Mouse (Mus musculus) heart, embryonic 11.5 days (tissue): ENCODE results near the gene Skap1. TPM values are rescaled to one million over a fixed set of nuclear protein-coding genes. Genes with fewer than 3 reads are reported as not detected.

Experiments
- ATAC-seq: fragments of 200-750 bp; cut with Nextera tagmentation; replicated peaks from 2 replicates; pipeline ENCODE4 v1.8.0; 2017; ENCODE audit warnings: moderate library complexity; ENCODE audit not compliant: insufficient number of reproducible peaks, low FRiP score, low TSS enrichment
- H3K27ac ChIP-seq: fragments of 300-500 bp; sonication (generic); 2 replicates; pipeline ENCODE4 v1.5.1; 2014; ENCODE audit warnings: mild to moderate bottlenecking, low read depth, low read length
- H3K27me3 ChIP-seq: fragments of 300-500 bp; sonication (generic); 2 replicates; pipeline ENCODE4 v1.6.1; 2014; ENCODE audit warnings: mild to moderate bottlenecking, low read length, mixed read lengths; ENCODE audit not compliant: control insufficient read depth, insufficient read depth
- H3K36me3 ChIP-seq: fragments of 300-500 bp; sonication (generic); 2 replicates; pipeline ENCODE4 v1.6.1; 2014; ENCODE audit warnings: mild to moderate bottlenecking, low read length, moderate library complexity, mixed read lengths; ENCODE audit not compliant: control insufficient read depth, insufficient read depth
- H3K4me1 ChIP-seq: fragments of 300-500 bp; sonication (generic); 2 replicates; pipeline ENCODE4 v1.6.1; 2014; ENCODE audit warnings: low read length; ENCODE audit not compliant: control insufficient read depth, insufficient read depth
- H3K4me2 ChIP-seq: fragments of 300-500 bp; sonication (generic); 2 replicates; pipeline ENCODE4 v1.6.1; 2014; ENCODE audit warnings: mild to moderate bottlenecking, moderate library complexity
- H3K4me3 ChIP-seq: fragments of 300-500 bp; sonication (generic); 2 replicates; pipeline ENCODE4 v1.5.1; 2014; ENCODE audit warnings: low read depth, low read length
- H3K9ac ChIP-seq: fragments of 300-500 bp; sonication (generic); 2 replicates; pipeline ENCODE4 v1.6.1; 2014; ENCODE audit warnings: mild to moderate bottlenecking, low read depth, low read length, moderate library complexity
- H3K9me3 ChIP-seq: fragments of 300-500 bp; sonication (generic); replicated peaks from 2 replicates; pipeline ENCODE4 v1.6.1; 2016; ENCODE audit warnings: low read length; ENCODE audit not compliant: control insufficient read depth
- WGBS: fragments of 180-500 bp; shearing (Covaris S2); extraction: QIAGEN DNeasy Blood & Tissue Kit; methylation state at CpG from one replicate; pipeline ENCODE4 v1.1.7; 2014; ENCODE audit not compliant: insufficient replicate concordance; 5-methylcytosine and 5-hydroxymethylcytosine counted together
- polyA plus RNA-seq: library from polyadenylated mRNA; unstranded; fragments of >200 nt; fragmentation: Nextera tagmentation; extraction: Ambion mirVana; gene quantifications from 2 replicates; pipeline ENCODE4 v1.2.1, GENCODE M21; 2014

Skap1 gene
- polyA plus RNA-seq, 1 experiment from 2014 or later: 0.46 TPM

GRCm38 (mm10) chr11:96515164-96515563, 50.8 kb downstream of the Skap1 start:
- no peak overlapping the region for H3K27ac ChIP-seq
- no peak overlapping the region for H3K4me3 ChIP-seq
- WGBS: 84% methylated on average over 3 of the region's 3 CpGs
- ATAC-seq: no peak
- peaks cover 6% of the 10 kb centered on the region; the same call in 1 of the 2 replicates for H3K27me3 ChIP-seq
- H3K4me2 ChIP-seq: no peak overlapping the region
- H3K36me3 ChIP-seq: no peaks in the 10 kb centered on the region
- H3K4me1 ChIP-seq: no peaks in the 10 kb centered on the region
- no peaks in the 10 kb centered on the region for H3K9me3 ChIP-seq
- H3K9ac ChIP-seq: no peak overlapping the region

- H3K4me2 ChIP-seq: no peak overlapping the region
- 77% methylated on average over 6 of the region's 6 CpGs for WGBS
- H3K9ac ChIP-seq: no peak overlapping the region
- H3K36me3 ChIP-seq: no peaks in the 10 kb centered on the region
- H3K27ac ChIP-seq: no peak overlapping the region
- H3K27me3 ChIP-seq: peaks cover 3% of the 10 kb centered on the region; the same call in 1 of the 2 replicates
- ATAC-seq: no peak
- H3K4me3 ChIP-seq: no peak overlapping the region
- H3K9me3 ChIP-seq: no peaks in the 10 kb centered on the region
- H3K4me1 ChIP-seq: no peaks in the 10 kb centered on the region
These were observed 60.1 kb downstream of the Skap1 start for GRCm38 (mm10) chr11:96524541-96524940.

GRCm38 (mm10) chr11:96526137-96526621, 61.8 kb downstream of the Skap1 start:
- no peak overlapping the region for H3K27ac ChIP-seq
- H3K9ac ChIP-seq: no peak overlapping the region
- WGBS: 88% methylated on average over 16 of the region's 16 CpGs
- no peaks in the 10 kb centered on the region for H3K9me3 ChIP-seq
- no peak for ATAC-seq
- no peaks in the 10 kb centered on the region for H3K36me3 ChIP-seq
- no peak overlapping the region for H3K4me3 ChIP-seq
- peaks cover 3% of the 10 kb centered on the region; the same call in 1 of the 2 replicates for H3K27me3 ChIP-seq
- H3K4me2 ChIP-seq: no peak overlapping the region
- H3K4me1 ChIP-seq: no peaks in the 10 kb centered on the region

GRCm38 (mm10) chr11:96531757-96532433, 67.5 kb downstream of the Skap1 start:
- Histone ChIP-seq H3K27me3 (peaks cover 11% of the 10 kb centered on the region), H3K4me3 (no peak overlapping the region), H3K9me3 (no peaks in the 10 kb centered on the region), H3K4me1 (no peaks in the 10 kb centered on the region), H3K4me2 (no peak overlapping the region), H3K9ac (no peak overlapping the region), H3K27ac (no peak overlapping the region), H3K36me3 (no peaks in the 10 kb centered on the region)
- no peak for ATAC-seq
- WGBS: 62% methylated on average over 13 of the region's 13 CpGs

DNA sequence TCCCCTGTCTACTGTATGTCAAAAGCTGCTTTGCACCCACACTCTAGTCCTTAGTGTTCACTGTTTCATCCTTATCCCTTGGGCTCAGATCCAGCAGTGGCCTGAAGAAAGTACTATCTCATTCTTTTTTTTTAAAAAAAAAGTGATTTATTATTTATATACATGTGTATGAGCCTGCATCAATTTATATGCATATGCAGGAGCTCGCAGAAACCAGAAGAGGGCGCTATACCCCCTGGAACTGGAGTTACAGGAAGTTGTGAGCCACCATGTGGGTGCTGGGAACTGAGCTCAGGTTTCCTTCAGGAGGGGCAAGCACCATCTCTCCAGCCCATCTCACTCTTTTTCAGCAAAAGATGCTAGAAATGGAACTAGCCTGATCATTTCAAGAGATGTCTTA, 70.1 kb downstream of the Skap1 start:
- Histone ChIP-seq H3K27ac (no peak overlapping the region), H3K4me1 (no peaks in the 10 kb centered on the region), H3K36me3 (no peaks in the 10 kb centered on the region), H3K9ac (no peak overlapping the region), H3K27me3 (peaks cover 22% of the 10 kb centered on the region), H3K9me3 (no peaks in the 10 kb centered on the region), H3K4me3 (no peak overlapping the region), H3K4me2 (no peak overlapping the region)
- no peak for ATAC-seq
- WGBS: 67% methylated on average over 2 of the region's 2 CpGs

GRCm38 (mm10) chr11:96536146-96536545, 71.8 kb downstream of the Skap1 start:
- H3K36me3 ChIP-seq: no peaks in the 10 kb centered on the region
- 21% methylated on average over 5 of the region's 5 CpGs for WGBS
- no peaks in the 10 kb centered on the region for H3K9me3 ChIP-seq
- no peaks in the 10 kb centered on the region for H3K4me1 ChIP-seq
- H3K4me3 ChIP-seq: no peak overlapping the region
- ATAC-seq: no peak
- H3K27ac ChIP-seq: no peak overlapping the region
- no peak overlapping the region for H3K4me2 ChIP-seq
- H3K27me3 ChIP-seq: peaks cover 24% of the 10 kb centered on the region
- H3K9ac ChIP-seq: no peak overlapping the region

DNA sequence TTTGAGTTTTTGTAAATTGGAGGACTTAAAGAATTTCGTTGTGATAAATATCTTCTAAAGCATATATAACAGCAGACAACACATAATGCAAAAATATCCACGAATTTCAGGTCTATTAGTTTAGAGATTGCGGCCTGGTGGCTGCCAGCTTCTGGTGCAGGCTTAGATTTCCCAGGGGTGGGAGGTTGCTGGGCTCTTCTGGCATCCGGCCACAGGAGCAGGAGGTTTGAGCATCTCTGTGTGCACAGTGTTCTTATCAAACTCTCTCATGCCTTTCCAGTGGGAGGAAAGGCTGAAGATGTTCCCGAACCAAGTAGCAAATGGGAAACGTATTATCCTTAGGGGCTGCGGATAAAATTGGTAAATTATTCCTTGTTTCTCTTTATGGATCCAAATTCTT, 77.6 kb downstream of the Skap1 start:
- Histone ChIP-seq H3K27me3 (peaks cover 29% of the 10 kb centered on the region), H3K36me3 (no peaks in the 10 kb centered on the region), H3K4me3 (no peak overlapping the region), H3K9ac (no peak overlapping the region), H3K4me1 (no peaks in the 10 kb centered on the region), H3K4me2 (no peak overlapping the region), H3K9me3 (no peaks in the 10 kb centered on the region), H3K27ac (no peak overlapping the region)
- 62% methylated on average over 7 of the region's 7 CpGs for WGBS
- ATAC-seq: no peak

GRCm38 (mm10) chr11:96542561-96542960, 78.2 kb downstream of the Skap1 start:
- H3K9ac ChIP-seq: no peak overlapping the region
- no peak overlapping the region for H3K27ac ChIP-seq
- peaks cover 25% of the 10 kb centered on the region for H3K27me3 ChIP-seq
- ATAC-seq: no peak
- no peaks in the 10 kb centered on the region for H3K4me1 ChIP-seq
- 81% methylated on average over 7 of the region's 7 CpGs for WGBS
- H3K4me3 ChIP-seq: no peak overlapping the region
- no peak overlapping the region for H3K4me2 ChIP-seq
- no peaks in the 10 kb centered on the region for H3K36me3 ChIP-seq
- H3K9me3 ChIP-seq: no peaks in the 10 kb centered on the region

GRCm38 (mm10) chr11:96546428-96546827, 82.0 kb downstream of the Skap1 start:
- no peaks in the 10 kb centered on the region for H3K36me3 ChIP-seq
- no peak overlapping the region for H3K9ac ChIP-seq
- H3K4me3 ChIP-seq: no peak overlapping the region
- no peak overlapping the region for H3K27ac ChIP-seq
- peaks cover 17% of the 10 kb centered on the region for H3K27me3 ChIP-seq
- no peak for ATAC-seq
- 63% methylated on average over 8 of the region's 8 CpGs for WGBS
- no peak overlapping the region for H3K4me2 ChIP-seq
- H3K9me3 ChIP-seq: no peaks in the 10 kb centered on the region
- no peaks in the 10 kb centered on the region for H3K4me1 ChIP-seq
